Mouse (Mus musculus) right cerebral cortex, postnatal 25 days (tissue): ENCODE measurements around the gene Hipk2.
A peak's percentile ranks its signal among the peaks of the same experiment; 100 is the strongest.

Source experiments
- DNase-seq: peaks from one replicate; pipeline ENCODE4 v3.0.0; 2022

The Hipk2 gene

GRCm38 (mm10) chr6:38901636-38902035 lies 25.7 kb upstream of the Hipk2 start:
- no peak for DNase-seq

GRCm38 (mm10) chr6:38901152-38901551 lies 25.2 kb upstream of the Hipk2 start:
- no peak for DNase-seq

GRCm38 (mm10) chr6:38900479-38901126 lies 24.6 kb upstream of the Hipk2 start:
- DNase-seq, result no peak

- DNase-seq, result no peak
Measured at GRCm38 (mm10) chr6:38900073-38900472, 24.1 kb upstream of the Hipk2 start.

GRCm38 (mm10) chr6:38893615-38894014 lies 17.6 kb upstream of the Hipk2 start:
- DNase-seq, result no peak

GRCm38 (mm10) chr6:38892017-38892416 lies 16.1 kb upstream of the Hipk2 start:
- no peak for DNase-seq

GRCm38 (mm10) chr6:38889156-38889555 lies 13.2 kb upstream of the Hipk2 start:
- DNase-seq, result no peak

GRCm38 (mm10) chr6:38887436-38887835 lies 11.5 kb upstream of the Hipk2 start:
- DNase-seq, result no peak

GRCm38 (mm10) chr6:38885132-38885531 lies 9.2 kb upstream of the Hipk2 start:
- no peak for DNase-seq

- no peak for DNase-seq
Measured at GRCm38 (mm10) chr6:38884482-38884881, 8.5 kb upstream of the Hipk2 start.

GRCm38 (mm10) chr6:38882728-38883171 lies 6.8 kb upstream of the Hipk2 start:
- peak; percentile 11 for DNase-seq

GRCm38 (mm10) chr6:38881975-38882374 lies 6.0 kb upstream of the Hipk2 start:
- no peak for DNase-seq

GRCm38 (mm10) chr6:38881468-38881867 lies 5.5 kb upstream of the Hipk2 start:
- DNase-seq, result no peak

- DNase-seq, result no peak
Measured at GRCm38 (mm10) chr6:38877674-38878073, 1.7 kb upstream of the Hipk2 start.

GRCm38 (mm10) chr6:38875258-38876070 lies 501 bp downstream of the Hipk2 start, which contains the start of gene Tbxas1:
Gene Tbxas1 (plus strand): TSS chr6:38875404.
- DNase-seq, result peak; percentile 37

- DNase-seq, result peak; percentile 15
Measured at GRCm38 (mm10) chr6:38874565-38875257, 1.3 kb downstream of the Hipk2 start.

GRCm38 (mm10) chr6:38874035-38874434 lies 1.9 kb downstream of the Hipk2 start:
- peak; percentile 41 for DNase-seq

- DNase-seq, result no peak
Measured at GRCm38 (mm10) chr6:38873316-38873715, 2.6 kb downstream of the Hipk2 start.

- DNase-seq, result no peak
Measured at GRCm38 (mm10) chr6:38871051-38871450, 4.9 kb downstream of the Hipk2 start.

- DNase-seq, result no peak
Measured at GRCm38 (mm10) chr6:38870070-38870469, 5.9 kb downstream of the Hipk2 start.

- DNase-seq, result no peak
Measured at GRCm38 (mm10) chr6:38868974-38869373, 7.0 kb downstream of the Hipk2 start.

GRCm38 (mm10) chr6:38867291-38867690 lies 8.7 kb downstream of the Hipk2 start:
- DNase-seq, result no peak

- DNase-seq, result no peak
Measured at GRCm38 (mm10) chr6:38866761-38867160, 9.2 kb downstream of the Hipk2 start.

GRCm38 (mm10) chr6:38866357-38866756 lies 9.6 kb downstream of the Hipk2 start:
- no peak for DNase-seq
